ENCODE assay signal across 8 mouse cellular contexts in the genomic region with DNA sequence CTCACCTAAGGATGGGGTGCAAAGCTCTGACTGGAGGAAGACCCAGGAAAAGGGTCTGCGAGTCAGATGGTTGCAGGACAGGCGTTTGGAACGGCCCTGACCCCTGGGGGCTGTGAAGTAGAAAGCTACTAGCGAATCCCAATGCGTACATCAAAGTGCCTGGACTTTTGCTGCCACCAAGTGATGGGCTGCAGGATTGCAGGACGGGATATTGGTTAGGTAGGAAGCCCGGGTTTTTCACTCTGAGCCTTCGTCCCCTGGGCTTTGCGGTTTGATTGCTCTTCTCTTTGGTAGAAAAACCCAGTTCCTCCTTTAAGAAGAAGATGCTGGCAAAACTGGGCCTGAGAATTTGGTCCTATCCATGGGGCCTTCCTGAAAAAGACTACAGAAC. TPM values are rescaled to one million over a fixed set of nuclear protein-coding genes. Genes with fewer than 3 reads are reported as not detected.
A peak's percentile ranks its signal among the peaks of the same experiment; 100 is the strongest.
DNase-seq lines count a peak whose midpoint lies in the region; ATAC-seq and TF ChIP-seq lines count a peak whose summit lies in the region.

No protein-coding gene starts in this region.

- peak overlapping the region; percentile 84 for H3K4me2 ChIP-seq in heart, embryonic 14.5 days (ENCODE audit: low read length)
- peak overlapping the region; percentile 91 for H3K4me2 ChIP-seq in liver, embryonic 11.5 days
- H3K4me2 ChIP-seq in myocyte (ENCODE audit: low read depth), result peak overlapping the region; percentile 97

- H3K4me3 ChIP-seq in heart, embryonic 14.5 days (ENCODE audit: control insufficient read depth in 1 of 2, insufficient read depth in 1 of 2, low read depth in 1 of 2, low read length in 2 of 2), result peak overlapping the region; percentile 68 to 74
- peak overlapping the region; percentile 64 for H3K4me3 ChIP-seq in liver, embryonic 11.5 days (ENCODE audit: low read depth, low read length)
- H3K4me3 ChIP-seq in myocyte, result peak overlapping the region; percentile 76

- peaks cover 3 to 13% of the 10 kb centered on the region in 2 experiments for H3K4me1 ChIP-seq in heart, embryonic 14.5 days (ENCODE audit: control insufficient read depth in 2 of 2, insufficient read depth in 2 of 2, low read length in 2 of 2)
- peaks cover 9% of the 10 kb centered on the region for H3K4me1 ChIP-seq in liver, embryonic 11.5 days (replicated peaks; ENCODE audit: control insufficient read depth, insufficient read depth, low read length)

- ATAC-seq in heart, embryonic 14.5 days (ENCODE audit: insufficient number of reproducible peaks, insufficient read depth, low FRiP score, low read depth), result peak; percentile 67
- peak; percentile 71 for ATAC-seq in liver, embryonic 11.5 days (replicated peaks; ENCODE audit: low FRiP score)

- no peak for TF ChIP-seq POLR2A in myocyte (IDR thresholded peaks at IDR 0.05; ENCODE audit: insufficient read length, low read depth)

- no peaks in the 10 kb centered on the region; the same call in 1 of the 2 replicates for H3K36me3 ChIP-seq in heart, embryonic 14.5 days (ENCODE audit: control insufficient read depth, insufficient read depth, low read length)
- no peaks in the 10 kb centered on the region for H3K36me3 ChIP-seq in liver, embryonic 11.5 days (ENCODE audit: control insufficient read depth, insufficient read depth, low read length)
- H3K36me3 ChIP-seq in myocyte (ENCODE audit: control insufficient read depth, insufficient read depth), result no peaks in the 10 kb centered on the region

- H3K27ac ChIP-seq in heart, embryonic 14.5 days (replicated peaks in 1 of 2; ENCODE audit: control insufficient read depth in 1 of 2, insufficient read depth in 1 of 2, low read depth in 2 of 2, low read length in 2 of 2), result peak overlapping the region; percentile 94 to 97
- H3K27ac ChIP-seq in liver, embryonic 11.5 days (ENCODE audit: low read depth, low read length), result peak overlapping the region; percentile 96

- peaks cover 9% of the 10 kb centered on the region for H3K79me2 ChIP-seq in myocyte (ENCODE audit: control insufficient read depth, insufficient read depth)

- H3K9ac ChIP-seq in heart, embryonic 14.5 days (ENCODE audit: low read length), result peak overlapping the region; percentile 89
- H3K9ac ChIP-seq in liver, embryonic 11.5 days (ENCODE audit: low read depth, low read length), result peak overlapping the region; percentile 79

- no peaks in the 10 kb centered on the region for H3K27me3 ChIP-seq in heart, embryonic 14.5 days (ENCODE audit: control insufficient read depth, insufficient read depth, low read length)
- H3K27me3 ChIP-seq in liver, embryonic 11.5 days (replicated peaks; ENCODE audit: control insufficient read depth, insufficient read depth, low read length), result no peaks in the 10 kb centered on the region
- no peaks in the 10 kb centered on the region for H3K27me3 ChIP-seq in myocyte (ENCODE audit: control insufficient read depth, insufficient read depth, insufficient read length)

- H3ac ChIP-seq in myocyte (ENCODE audit: control insufficient read depth, insufficient read length), result peak overlapping the region; percentile 52

- 0% methylated on average over 9 of the region's 9 CpGs for WGBS in heart, embryonic 14.5 days
- WGBS in liver, embryonic 11.5 days, result 1% methylated on average over 9 of the region's 9 CpGs

- no peaks in the 10 kb centered on the region for H3K9me3 ChIP-seq in heart, embryonic 14.5 days (ENCODE audit: control insufficient read depth, low read length)
- no peaks in the 10 kb centered on the region for H3K9me3 ChIP-seq in liver, embryonic 11.5 days (ENCODE audit: control insufficient read depth, low read length)

- peak; percentile 83 to 90 for DNase-seq in CD8-positive naive resting alpha-beta T cell, adult 2 months (ENCODE audit: low read depth in 2 of 2, low spot score in 2 of 2)
- peak; percentile 50 for DNase-seq in c-Kit-negative CD71-positive TER-119-positive erythroid progenitor cells, embryonic 14.5 days (ENCODE audit: low read depth, low spot score)
- DNase-seq in fibroblast of lung, adult 2 months (ENCODE audit: low read depth), result peak; percentile 93
- DNase-seq in kidney, postnatal 10 days, result peak; percentile 97
- DNase-seq in liver, embryonic 11.5 days (ENCODE audit: low spot score), result peak; percentile 85
- peak; percentile 89 to 93 for DNase-seq in spleen, postnatal 4 days (ENCODE audit: low spot score in 2 of 2)

TF ChIP-seq in myocyte, 11 proteins besides CTCF, POLR2A, EP300 and RAD21:
- no peak for TF ChIP-seq E2F4 (IDR thresholded peaks at IDR 0.05; ENCODE audit: insufficient read depth)
- no peak for TF ChIP-seq CEBPB (IDR thresholded peaks at IDR 0.05; ENCODE audit: insufficient read depth, poor library complexity, severe bottlenecking)
- no peak for TF ChIP-seq MYOD1 (IDR thresholded peaks at IDR 0.05; ENCODE audit: control insufficient read depth in 1 of 3, insufficient read length in 2 of 3, low read depth in 2 of 3)
- TF ChIP-seq SRF (IDR thresholded peaks at IDR 0.05; ENCODE audit: control insufficient read depth, insufficient read length, low read depth), result no peak
- TF ChIP-seq POLR2AphosphoS2 (IDR thresholded peaks at IDR 0.05; ENCODE audit: insufficient read length, low read depth), result no peak
- no peak for TF ChIP-seq TCF12 (IDR thresholded peaks at IDR 0.05; ENCODE audit: insufficient read depth, poor library complexity, severe bottlenecking)
- TF ChIP-seq MYOG (IDR thresholded peaks at IDR 0.05; ENCODE audit: control insufficient read depth in 1 of 3, insufficient read depth in 1 of 3, insufficient read length in 2 of 3, low read depth in 2 of 3), result no peak
- TF ChIP-seq REST (IDR thresholded peaks at IDR 0.05; ENCODE audit: insufficient read depth, insufficient read length), result no peak
- TF ChIP-seq TCF3 (IDR thresholded peaks at IDR 0.05; ENCODE audit: insufficient read length, low read depth), result no peak

RNA-seq across cellular contexts. Expression of gene Faap20, which starts 0.3 kb away (rescaled TPM):
- 68.5 and 74.8 TPM in 2 replicates for polyA plus RNA-seq in heart, embryonic 14.5 days (2014; fragmentation: Nextera tagmentation; extraction: Ambion mirVana)
- polyA plus RNA-seq in liver, embryonic 11.5 days (2014; fragmentation: Nextera tagmentation; extraction: Ambion mirVana), result 50.1 and 55.0 TPM in 2 replicates
- 40.4 TPM for polyA plus RNA-seq in myocyte (2012; fragmentation: generic; extraction: Trizol)

RNA-seq across cellular contexts. Expression of gene Ski, which starts 26.9 kb away (rescaled TPM):
- polyA plus RNA-seq in heart, embryonic 14.5 days (2014; fragmentation: Nextera tagmentation; extraction: Ambion mirVana), result 16.2 TPM in 2 replicates
- polyA plus RNA-seq in liver, embryonic 11.5 days (2014; fragmentation: Nextera tagmentation; extraction: Ambion mirVana), result 8.2 and 9.8 TPM in 2 replicates
- polyA plus RNA-seq in myocyte (2012; fragmentation: generic; extraction: Trizol), result 54.5 TPM

Comparison
In these comparisons a context has a peak if more than half of its experiments do, and no peak if none do; other contexts are left out.
1. Peak in every context shown above with its lines: DNase-seq, ATAC-seq, H3K4me3 ChIP-seq and H3K27ac ChIP-seq.